Comparison of ENCODE assay signal across 18 mouse cellular contexts in genomic region chr9:44561597-44561996, GRCm38 (mm10). TPM values are rescaled to one million over a fixed set of nuclear protein-coding genes. Genes with fewer than 3 reads are reported as not detected.
A peak's percentile ranks its signal among the peaks of the same experiment; 100 is the strongest.
DNase-seq lines count a peak whose midpoint lies in the region; ATAC-seq and TF ChIP-seq lines count a peak whose summit lies in the region.
"Had no signal": no experiment of that assay in that cellular context is flagged by ENCODE, and none has a peak within 500 bp of the region (broad histone marks: within the 10 kb centered on the region; RNA-seq: fewer than 3 reads in every experiment).

Cxcr5 (minus strand) TSS chr9:44561877.

- no peak for TF ChIP-seq POLR2A in brain, embryonic 14.5 days (IDR thresholded peaks at IDR 0.05; ENCODE audit: borderline replicate concordance, extremely low read depth, insufficient read depth, insufficient read length, poor library complexity, severe bottlenecking)

- no peak for TF ChIP-seq CTCF in brain, embryonic 14.5 days (IDR thresholded peaks at IDR 0.05; ENCODE audit: borderline replicate concordance, extremely low read depth, insufficient read depth, insufficient read length)

- 60% methylated on average over 4 of the region's 4 CpGs for WGBS in large intestine, adult 2 months

- DNase-seq in spleen, adult 12 weeks (ENCODE audit: low spot score) = peak; percentile 27
- no peak for DNase-seq in spleen, postnatal 14 days (ENCODE audit: low spot score in 2 of 2)
- peak; percentile 24 for DNase-seq in brain, embryonic 14.5 days (ENCODE audit: low read depth)
- no peak for DNase-seq in large intestine, adult 2 months (ENCODE audit: low read depth, low spot score)
- no peak for DNase-seq in frontal cortex, adult 2 months (ENCODE audit: extremely low spot score in 1 of 2, low spot score in 1 of 2)
- DNase-seq in urinary bladder, postnatal 10 days (ENCODE audit: low spot score) = no peak
- DNase-seq in frontal cortex, postnatal 14 days (ENCODE audit: low spot score in 2 of 2) = no peak
- DNase-seq: gastrocnemius, adult 2 months; heart, adult 2 months; kidney, postnatal 14 days; left cerebral cortex, postnatal 4 days; thymus, adult 2 months had no signal

- ATAC-seq in megakaryocyte-erythroid progenitor cell, adult 5-6 weeks (replicated peaks; ENCODE audit: low FRiP score, low TSS enrichment, poor library complexity, severe bottlenecking) = peak; percentile 86
- ATAC-seq: intestine, embryonic 15.5 days; midbrain, embryonic 13.5 days; Patski had no signal

RNA-seq across cellular contexts. Expression of gene Cxcr5, which starts in this region (rescaled TPM):
- 0.03 and 0.04 TPM in 2 replicates for polyA plus RNA-seq in brain, embryonic 14.5 days (2012; rRNA removed)
- 8.9 and 10.7 TPM in 2 replicates for polyA plus RNA-seq in large intestine, adult 2 months (2012; rRNA removed)
- total RNA-seq in megakaryocyte-erythroid progenitor cell, adult 5-6 weeks (2014; fragmentation: Nextera tagmentation) = 0.54 and 6.2 TPM in 2 replicates
- 0.08 and 1.8 TPM in 2 replicates for total RNA-seq in megakaryocyte-erythroid progenitor cell, adult 5-6 weeks (2017)
- polyA plus RNA-seq in frontal cortex, adult 2 months (2012; rRNA removed) = 0.04 TPM in 1 of 2 replicates, not detected in the other
- total RNA-seq: gastrocnemius, adult 2 months; layer of hippocampus, postnatal 10 days; left cerebral cortex, postnatal 4 days had no signal
- polyA plus RNA-seq: midbrain, embryonic 13.5 days; neural tube, embryonic 12.5 days; Patski had no signal

Comparison
In these comparisons a context has a peak if more than half of its experiments do, and no peak if none do; other contexts are left out.
1. Peak in DNase-seq in brain, embryonic 14.5 days; RNA of the gene not detected or under 1 TPM.